Mouse (Mus musculus) limb, embryonic 12.5 days (tissue): ENCODE data around the gene Sytl3. TPM values are rescaled to one million over a fixed set of nuclear protein-coding genes. Genes with fewer than 3 reads are reported as not detected.
"Not testable (repeated sequence)": the region's sequence is repeated elsewhere in the genome, so short reads cannot be mapped to it uniquely, and the experiment has no call there.

Source experiments
- ATAC-seq: fragments of 200-750 bp; cut with Nextera tagmentation; 2 replicates; pipeline ENCODE4 v1.8.0; 2017; ENCODE audit warnings: low read depth, moderate TSS enrichment; ENCODE audit not compliant: insufficient number of reproducible peaks, insufficient read depth, low FRiP score, low TSS enrichment
- H3K27ac ChIP-seq: fragments of 300-500 bp; sonication (generic); 2 replicates; pipeline ENCODE4 v1.5.1; 2016; ENCODE audit warnings: mild to moderate bottlenecking, moderate library complexity
- H3K27me3 ChIP-seq: fragments of 300-500 bp; sonication (generic); 2 replicates; pipeline ENCODE4 v1.6.1; 2016; ENCODE audit warnings: mild to moderate bottlenecking, moderate library complexity
- H3K36me3 ChIP-seq: fragments of 300-500 bp; sonication (generic); 2 replicates; pipeline ENCODE4 v1.6.1; 2016; ENCODE audit warnings: mild to moderate bottlenecking, moderate library complexity
- H3K4me1 ChIP-seq: fragments of 300-500 bp; sonication (generic); replicated peaks from 2 replicates; pipeline ENCODE4 v1.6.1; 2016
- H3K4me2 ChIP-seq: fragments of 300-500 bp; sonication (generic); 2 replicates; pipeline ENCODE4 v1.6.1; 2016; ENCODE audit warnings: mild to moderate bottlenecking, moderate library complexity
- H3K4me3 ChIP-seq: fragments of 300-500 bp; sonication (generic); replicated peaks from 2 replicates; pipeline ENCODE4 v1.5.1; 2016; ENCODE audit warnings: mild to moderate bottlenecking
- H3K9ac ChIP-seq: fragments of 300-500 bp; sonication (generic); replicated peaks from 2 replicates; pipeline ENCODE4 v1.6.1; 2016; ENCODE audit warnings: mild to moderate bottlenecking, moderate library complexity
- H3K9me3 ChIP-seq: fragments of 300-500 bp; sonication (generic); 2 replicates; pipeline ENCODE4 v1.6.1; 2016; ENCODE audit warnings: mild to moderate bottlenecking, moderate library complexity
- WGBS: fragments of 180-500 bp; shearing (Covaris S2); methylation state at CpG from one replicate; pipeline ENCODE4 v1.1.7; 2016; 5-methylcytosine and 5-hydroxymethylcytosine counted together
- polyA plus RNA-seq: library from polyadenylated mRNA; unstranded; fragments of >200 nt; fragmentation: Nextera tagmentation; extraction: Ambion mirVana; gene quantifications from 2 replicates; pipeline ENCODE4 v1.2.1, GENCODE M21; 2016

Sytl3 gene
- polyA plus RNA-seq, 1 experiment from 2014 or later, result not detected

GRCm38 (mm10) chr17:6697224-6697775 is 38.4 kb downstream of the Sytl3 start:
- H3K4me2 ChIP-seq, ATAC-seq, H3K27me3 ChIP-seq, H3K4me1 ChIP-seq, H3K4me3 ChIP-seq, H3K9me3 ChIP-seq, H3K36me3 ChIP-seq, H3K9ac ChIP-seq, H3K27ac ChIP-seq: not testable (repeated sequence)
- 37% methylated on average over 3 of the region's 4 CpGs for WGBS

GRCm38 (mm10) chr17:6699502-6699901 is 40.6 kb downstream of the Sytl3 start:
- not testable (repeated sequence) for H3K27me3 ChIP-seq, H3K9me3 ChIP-seq, H3K9ac ChIP-seq, H3K4me3 ChIP-seq, H3K36me3 ChIP-seq, H3K4me2 ChIP-seq, H3K27ac ChIP-seq, ATAC-seq, H3K4me1 ChIP-seq
- 92% methylated on average over 9 of the region's 9 CpGs for WGBS

GRCm38 (mm10) chr17:6700077-6700476 is 41.2 kb downstream of the Sytl3 start:
- not testable (repeated sequence) for H3K4me1 ChIP-seq, H3K27ac ChIP-seq, H3K4me3 ChIP-seq, H3K4me2 ChIP-seq, H3K36me3 ChIP-seq, H3K9ac ChIP-seq, ATAC-seq, H3K27me3 ChIP-seq, H3K9me3 ChIP-seq
- 73% methylated on average over 4 of the region's 7 CpGs for WGBS

GRCm38 (mm10) chr17:6702625-6703221 is 43.8 kb downstream of the Sytl3 start:
- not testable (repeated sequence) for H3K4me2 ChIP-seq, H3K4me1 ChIP-seq, H3K27me3 ChIP-seq, H3K4me3 ChIP-seq, H3K36me3 ChIP-seq, H3K9me3 ChIP-seq, H3K27ac ChIP-seq, H3K9ac ChIP-seq, ATAC-seq
- WGBS, result 55% methylated on average over 2 of the region's 8 CpGs

GRCm38 (mm10) chr17:6703381-6704270 is 44.7 kb downstream of the Sytl3 start:
- H3K4me3 ChIP-seq, H3K9me3 ChIP-seq, H3K27ac ChIP-seq, H3K9ac ChIP-seq, H3K4me2 ChIP-seq, H3K36me3 ChIP-seq, H3K27me3 ChIP-seq, H3K4me1 ChIP-seq, ATAC-seq: not testable (repeated sequence)
- 66% methylated on average over 9 of the region's 9 CpGs for WGBS

- H3K9ac ChIP-seq, H3K27ac ChIP-seq, H3K27me3 ChIP-seq, H3K4me2 ChIP-seq, ATAC-seq, H3K9me3 ChIP-seq, H3K36me3 ChIP-seq, H3K4me1 ChIP-seq, H3K4me3 ChIP-seq: not testable (repeated sequence)
- WGBS, result 95% methylated on average over 5 of the region's 5 CpGs
Measured at GRCm38 (mm10) chr17:6706448-6706847, 47.6 kb downstream of the Sytl3 start.

GRCm38 (mm10) chr17:6707422-6707821 is 48.5 kb downstream of the Sytl3 start:
- WGBS, result 85% methylated on average over 5 of the region's 5 CpGs
- H3K27ac ChIP-seq, H3K9ac ChIP-seq, H3K27me3 ChIP-seq, H3K4me2 ChIP-seq, H3K36me3 ChIP-seq, H3K9me3 ChIP-seq, H3K4me3 ChIP-seq, ATAC-seq, H3K4me1 ChIP-seq: not testable (repeated sequence)

- H3K9ac ChIP-seq, ATAC-seq, H3K36me3 ChIP-seq, H3K4me2 ChIP-seq, H3K27ac ChIP-seq, H3K4me1 ChIP-seq, H3K9me3 ChIP-seq, H3K4me3 ChIP-seq, H3K27me3 ChIP-seq: not testable (repeated sequence)
- WGBS, result 85% methylated on average over 2 of the region's 2 CpGs
Measured at GRCm38 (mm10) chr17:6708194-6708593, 49.3 kb downstream of the Sytl3 start.

GRCm38 (mm10) chr17:6713483-6713882 is 54.6 kb downstream of the Sytl3 start:
- H3K4me2 ChIP-seq, H3K27ac ChIP-seq, H3K27me3 ChIP-seq, H3K36me3 ChIP-seq, ATAC-seq, H3K4me1 ChIP-seq, H3K4me3 ChIP-seq, H3K9ac ChIP-seq, H3K9me3 ChIP-seq: not testable (repeated sequence)
- 56% methylated on average over 2 of the region's 2 CpGs for WGBS

- not testable (repeated sequence) for H3K4me3 ChIP-seq, ATAC-seq, H3K36me3 ChIP-seq, H3K4me1 ChIP-seq, H3K9me3 ChIP-seq, H3K4me2 ChIP-seq, H3K9ac ChIP-seq, H3K27me3 ChIP-seq, H3K27ac ChIP-seq
- 76% methylated on average over 8 of the region's 8 CpGs for WGBS
Measured at GRCm38 (mm10) chr17:6713944-6714343, 55.1 kb downstream of the Sytl3 start.

GRCm38 (mm10) chr17:6727996-6728610 is 69.2 kb downstream of the Sytl3 start:
- Histone ChIP-seq H3K4me2 (no peak overlapping the region), H3K27ac (no peak overlapping the region), H3K9me3 (no peaks in the 10 kb centered on the region), H3K27me3 (no peaks in the 10 kb centered on the region), H3K4me3 (no peak overlapping the region), H3K36me3 (no peaks in the 10 kb centered on the region), H3K9ac (no peak overlapping the region), H3K4me1 (no peaks in the 10 kb centered on the region; the same call in 1 of the 2 replicates)
- no peak for ATAC-seq
- 92% methylated on average over 12 of the region's 12 CpGs for WGBS
